Mouse (Mus musculus) myocyte (in vitro differentiated cells): ENCODE results near the gene Olfr1322.

Experiments
- E2F4 ChIP-seq: IDR thresholded peaks from one replicate; pipeline ENCODE4 v1.6.1; 2011; ENCODE audit warnings: mild to moderate bottlenecking, control low read depth, moderate library complexity; ENCODE audit not compliant: insufficient read depth
- MAX ChIP-seq: IDR thresholded peaks from one replicate; pipeline ENCODE4 v1.6.1; 2011; ENCODE audit warnings: low read depth, mild to moderate bottlenecking, control low read depth
- MYOD1 ChIP-seq, 3 experiments: IDR thresholded peaks; one replicate each; pipeline ENCODE4 v1.6.1; 2011; ENCODE audit warnings: control low read depth in 2 of 3, low read depth in 2 of 3, mild to moderate bottlenecking in 2 of 3, moderate library complexity in 1 of 3; ENCODE audit not compliant: insufficient read length in 2 of 3, control insufficient read depth in 1 of 3
- POLR2A ChIP-seq: IDR thresholded peaks from one replicate; pipeline ENCODE4 v1.6.1; 2011; ENCODE audit warnings: low read depth, mild to moderate bottlenecking, control low read depth, moderate library complexity; ENCODE audit not compliant: insufficient read length
- POLR2AphosphoS2 ChIP-seq: IDR thresholded peaks from one replicate; pipeline ENCODE4 v1.6.1; 2011; ENCODE audit warnings: low read depth, control low read depth; ENCODE audit not compliant: insufficient read length
- REST ChIP-seq: IDR thresholded peaks from one replicate; pipeline ENCODE4 v1.6.1; 2011; ENCODE audit warnings: mild to moderate bottlenecking, control low read depth, moderate library complexity; ENCODE audit not compliant: insufficient read depth, insufficient read length
- USF1 ChIP-seq: IDR thresholded peaks from one replicate; pipeline ENCODE4 v1.6.1; 2011; ENCODE audit warnings: low read depth, mild to moderate bottlenecking, control low read depth, moderate library complexity

GRCm38 (mm10) chrX:49877651-49878349 is 13.5 kb downstream of the Olfr1322 start:
- TF ChIP-seq POLR2A (no peak), POLR2AphosphoS2 (no peak), MAX (no peak), E2F4 (no peak), USF1 (no peak), MYOD1 (IDR thresholded peaks at IDR 0.05; ENCODE audit: control insufficient read depth in 1 of 3, insufficient read length in 2 of 3, low read depth in 2 of 3) (no peak), REST (no peak)
